Mouse (Mus musculus) heart, embryonic 14.5 days (tissue): ENCODE results near the gene Gm10803. TPM values are rescaled to one million over a fixed set of nuclear protein-coding genes. Genes with fewer than 3 reads are reported as not detected.

Experiments used
- ATAC-seq: fragments of 200-750 bp; cut with Nextera tagmentation; 2 replicates; pipeline ENCODE4 v1.8.0; 2017; ENCODE audit warnings: low read depth, moderate TSS enrichment; ENCODE audit not compliant: insufficient number of reproducible peaks, insufficient read depth, low FRiP score
- H3K27ac ChIP-seq, 2 experiments: fragments of 200-500 bp in 1 of 2; fragments of 300-500 bp in 1 of 2; sonication (generic) in 1 of 2; replicated peaks in 1 of 2; 2 replicates each; pipeline ENCODE4 v1.5.1; 2012 to 2014; ENCODE audit warnings: low read depth in 2 of 2, low read length in 2 of 2, control low read depth in 1 of 2, mild to moderate bottlenecking in 1 of 2, mixed read lengths in 1 of 2; ENCODE audit not compliant: control insufficient read depth in 1 of 2, insufficient read depth in 1 of 2
- H3K27me3 ChIP-seq: fragments of 300-500 bp; sonication (generic); 2 replicates; pipeline ENCODE4 v1.6.1; 2014; ENCODE audit warnings: mild to moderate bottlenecking, low read length, control low read depth; ENCODE audit not compliant: control insufficient read depth, insufficient read depth
- H3K36me3 ChIP-seq: fragments of 300-500 bp; sonication (generic); 2 replicates; pipeline ENCODE4 v1.6.1; 2014; ENCODE audit warnings: mild to moderate bottlenecking, control low read depth, low read length, mixed read lengths; ENCODE audit not compliant: control insufficient read depth, insufficient read depth
- H3K4me1 ChIP-seq, 2 experiments: fragments of 200-500 bp in 1 of 2; fragments of 300-500 bp in 1 of 2; sonication (generic) in 1 of 2; 2 replicates each; pipeline ENCODE4 v1.6.1; 2012 to 2014; ENCODE audit warnings: low read length in 2 of 2, control low read depth in 1 of 2, mixed read lengths in 1 of 2; ENCODE audit not compliant: control insufficient read depth in 2 of 2, insufficient read depth in 2 of 2
- H3K4me2 ChIP-seq: fragments of 300-500 bp; sonication (generic); 2 replicates; pipeline ENCODE4 v1.6.1; 2014; ENCODE audit warnings: mild to moderate bottlenecking, low read length
- H3K4me3 ChIP-seq, 2 experiments: fragments of 200-500 bp in 1 of 2; fragments of 300-500 bp in 1 of 2; sonication (generic) in 1 of 2; 2 replicates each; pipeline ENCODE4 v1.5.1; 2012 to 2014; ENCODE audit warnings: low read length in 2 of 2, mild to moderate bottlenecking in 2 of 2, control low read depth in 1 of 2, low read depth in 1 of 2, moderate library complexity in 1 of 2; ENCODE audit not compliant: control insufficient read depth in 1 of 2, insufficient read depth in 1 of 2
- H3K9ac ChIP-seq: fragments of 300-500 bp; sonication (generic); 2 replicates; pipeline ENCODE4 v1.6.1; 2014; ENCODE audit warnings: mild to moderate bottlenecking, low read length
- H3K9me3 ChIP-seq: fragments of 300-500 bp; sonication (generic); 2 replicates; pipeline ENCODE4 v1.6.1; 2016; ENCODE audit warnings: low read length, control low read depth; ENCODE audit not compliant: control insufficient read depth
- WGBS: fragments of 180-500 bp; shearing (Covaris S2); extraction: QIAGEN DNeasy Blood & Tissue Kit; methylation state at CpG from one replicate; pipeline ENCODE4 v1.1.7; 2014; 5-methylcytosine and 5-hydroxymethylcytosine counted together
- polyA plus RNA-seq: library from polyadenylated mRNA; unstranded; fragments of >200 nt; fragmentation: Nextera tagmentation; extraction: Ambion mirVana; gene quantifications from 2 replicates; pipeline ENCODE4 v1.2.1, GENCODE M21; 2014

Gene Gm10803
- polyA plus RNA-seq, 1 experiment from 2014 or later, result not detected

- Histone ChIP-seq H3K4me3 (no peak overlapping the region), H3K9ac (no peak overlapping the region), H3K4me2 (no peak overlapping the region), H3K27ac (no peak overlapping the region), H3K4me1 (no peaks in the 10 kb centered on the region), H3K36me3 (no peaks in the 10 kb centered on the region), H3K27me3 (no peaks in the 10 kb centered on the region), H3K9me3 (no peaks in the 10 kb centered on the region)
- 71% methylated on average over 5 of the region's 5 CpGs for WGBS
- ATAC-seq, result no peak
These were observed 6.5 kb upstream of the Gm10803 start for GRCm38 (mm10) chr2:93553905-93554304.

- Histone ChIP-seq H3K9me3 (no peaks in the 10 kb centered on the region), H3K36me3 (no peaks in the 10 kb centered on the region), H3K4me1 (peaks cover 0 to 6% of the 10 kb centered on the region in 2 experiments; a peak in 2 of 4 replicates), H3K27ac (no peak overlapping the region), H3K4me3 (no peak overlapping the region), H3K27me3 (no peaks in the 10 kb centered on the region), H3K9ac (no peak overlapping the region), H3K4me2 (no peak overlapping the region)
- 45% methylated on average over 6 of the region's 6 CpGs for WGBS
- ATAC-seq, result no peak
These were observed 5.3 kb downstream of the Gm10803 start for GRCm38 (mm10) chr2:93565647-93566046.

- H3K36me3 ChIP-seq, result no peaks in the 10 kb centered on the region
- H3K4me2 ChIP-seq, result no peak overlapping the region
- H3K9ac ChIP-seq, result no peak overlapping the region
- 0 out of 2 replicates have a peak, but pooled peaks have one; percentile 42 for ATAC-seq
- H3K27ac ChIP-seq, result no peak overlapping the region
- no peaks in the 10 kb centered on the region for H3K9me3 ChIP-seq
- H3K27me3 ChIP-seq, result no peaks in the 10 kb centered on the region
- no peak overlapping the region for H3K4me3 ChIP-seq
- H3K4me1 ChIP-seq, result peaks cover 0 to 6% of the 10 kb centered on the region in 2 experiments; a peak in 2 of 4 replicates
- WGBS, result 24% methylated on average over 7 of the region's 7 CpGs
These were observed 7.3 kb downstream of the Gm10803 start for GRCm38 (mm10) chr2:93567675-93568074.

GRCm38 (mm10) chr2:93572565-93572964, 12.2 kb downstream of the Gm10803 start:
- 62% methylated on average over 5 of the region's 5 CpGs for WGBS
- H3K9ac ChIP-seq, result no peak overlapping the region
- H3K4me3 ChIP-seq, result no peak overlapping the region
- H3K4me2 ChIP-seq, result no peak overlapping the region
- no peak; the same call in 1 of the 2 replicates for ATAC-seq
- no peaks in the 10 kb centered on the region for H3K27me3 ChIP-seq
- no peak overlapping the region for H3K27ac ChIP-seq
- H3K4me1 ChIP-seq, result peaks cover 0 to 4% of the 10 kb centered on the region in 2 experiments; a peak in 1 of 4 replicates
- H3K9me3 ChIP-seq, result no peaks in the 10 kb centered on the region
- no peaks in the 10 kb centered on the region for H3K36me3 ChIP-seq

GRCm38 (mm10) chr2:93581271-93581670, 20.9 kb downstream of the Gm10803 start:
- no peaks in the 10 kb centered on the region for H3K27me3 ChIP-seq
- no peak overlapping the region for H3K4me3 ChIP-seq
- H3K4me2 ChIP-seq, result no peak overlapping the region
- no peaks in the 10 kb centered on the region for H3K36me3 ChIP-seq
- no peak overlapping the region for H3K27ac ChIP-seq
- no peak for ATAC-seq
- WGBS, result 47% methylated on average over 3 of the region's 3 CpGs
- H3K4me1 ChIP-seq, result peaks cover 0 to 4% of the 10 kb centered on the region in 2 experiments; a peak in 3 of 4 replicates
- no peaks in the 10 kb centered on the region for H3K9me3 ChIP-seq
- no peak overlapping the region for H3K9ac ChIP-seq

GRCm38 (mm10) chr2:93585821-93586220, 25.5 kb downstream of the Gm10803 start:
- Histone ChIP-seq H3K4me1 (peaks cover 0 to 4% of the 10 kb centered on the region in 2 experiments; a peak in 3 of 4 replicates), H3K4me2 (no peak overlapping the region), H3K9ac (no peak overlapping the region), H3K9me3 (no peaks in the 10 kb centered on the region), H3K4me3 (no peak overlapping the region), H3K27ac (no peak overlapping the region), H3K36me3 (no peaks in the 10 kb centered on the region), H3K27me3 (no peaks in the 10 kb centered on the region)
- 45% methylated on average over 1 of the region's 1 CpGs for WGBS
- ATAC-seq, result no peak

GRCm38 (mm10) chr2:93587446-93587845, 27.1 kb downstream of the Gm10803 start:
- Histone ChIP-seq H3K27ac (no peak overlapping the region), H3K4me2 (no peak overlapping the region), H3K4me1 (peaks cover 6 to 9% of the 10 kb centered on the region in 2 experiments; a peak in 3 of 4 replicates), H3K36me3 (no peaks in the 10 kb centered on the region), H3K27me3 (no peaks in the 10 kb centered on the region), H3K4me3 (no peak overlapping the region), H3K9me3 (no peaks in the 10 kb centered on the region), H3K9ac (no peak overlapping the region)
- no peak for ATAC-seq
- WGBS, result 69% methylated on average over 6 of the region's 6 CpGs

GRCm38 (mm10) chr2:93589875-93590274, 29.5 kb downstream of the Gm10803 start:
- no peak for ATAC-seq
- no peak overlapping the region for H3K4me2 ChIP-seq
- H3K4me3 ChIP-seq, result no peak overlapping the region
- peaks cover 4% of the 10 kb centered on the region; the same call in 1 of the 2 replicates for H3K27me3 ChIP-seq
- no peak overlapping the region for H3K9ac ChIP-seq
- H3K9me3 ChIP-seq, result no peaks in the 10 kb centered on the region
- no peaks in the 10 kb centered on the region for H3K36me3 ChIP-seq
- H3K27ac ChIP-seq, result no peak overlapping the region
- H3K4me1 ChIP-seq, result peaks cover 9 to 10% of the 10 kb centered on the region in 2 experiments; a peak in 2 of 4 replicates
- 65% methylated on average over 4 of the region's 4 CpGs for WGBS
